In genomic region chr11:117585556-117585955, GRCm38 (mm10) we compare ENCODE assay signal across 22 mouse cellular contexts.
DNase-seq lines count a peak whose midpoint lies in the region; TF ChIP-seq lines count a peak whose summit lies in the region.
"Had no signal": no experiment of that assay in that cellular context is flagged by ENCODE, and none has a peak within 500 bp of the region (broad histone marks: within the 10 kb centered on the region; RNA-seq: fewer than 3 reads in every experiment).

No protein-coding gene starts in this region.

- no peaks in the 10 kb centered on the region; the same call in 1 of the 2 replicates for H3K36me3 ChIP-seq in ES-E14 (ENCODE audit: control insufficient read depth, insufficient read depth, low read length, poor library complexity, severe bottlenecking)
- H3K36me3 ChIP-seq in embryonic facial prominence, embryonic 10.5 days (replicated peaks) = no peaks in the 10 kb centered on the region
- H3K36me3 ChIP-seq: embryonic facial prominence, embryonic 13.5 days; embryonic facial prominence, embryonic 15.5 days; forebrain, embryonic 10.5 days; forebrain, embryonic 12.5 days had no signal

- no peak overlapping the region for H3K4me3 ChIP-seq in ES-E14 (ENCODE audit: insufficient read depth in 1 of 2, low read depth in 1 of 2, low read length in 2 of 2, poor library complexity in 1 of 2, severe bottlenecking in 1 of 2)
- H3K4me3 ChIP-seq in embryonic facial prominence, embryonic 10.5 days = no peak overlapping the region
- H3K4me3 ChIP-seq: embryonic facial prominence, embryonic 13.5 days; embryonic facial prominence, embryonic 15.5 days; erythroblast, embryonic 14.5 days; forebrain, embryonic 10.5 days; forebrain, embryonic 12.5 days had no signal

- no peak overlapping the region for H3K9ac ChIP-seq in ES-E14 (ENCODE audit: insufficient read depth, low read depth, low read length, poor library complexity, severe bottlenecking)
- H3K9ac ChIP-seq: embryonic facial prominence, embryonic 13.5 days; embryonic facial prominence, embryonic 15.5 days; forebrain, embryonic 12.5 days had no signal

- 88% methylated on average over 5 of the region's 5 CpGs for WGBS in embryonic facial prominence, embryonic 10.5 days

- H3K9me3 ChIP-seq in ES-E14 (ENCODE audit: control insufficient read depth, insufficient read depth, low read depth, low read length) = no peaks in the 10 kb centered on the region
- no peaks in the 10 kb centered on the region; the same call in 1 of the 2 replicates for H3K9me3 ChIP-seq in embryonic facial prominence, embryonic 10.5 days
- H3K9me3 ChIP-seq: embryonic facial prominence, embryonic 15.5 days; forebrain, embryonic 10.5 days; forebrain, embryonic 12.5 days had no signal

- H3K27ac ChIP-seq in ES-E14 (ENCODE audit: insufficient read depth, low read depth, low read length, poor library complexity, severe bottlenecking) = peak overlapping the region; percentile 79
- 0 out of 2 replicates have a peak overlapping the region, but pooled peaks have one; percentile 36 for H3K27ac ChIP-seq in embryonic facial prominence, embryonic 10.5 days (replicated peaks)
- H3K27ac ChIP-seq: embryonic facial prominence, embryonic 13.5 days; forebrain, embryonic 12.5 days had no signal

- H3K4me1 ChIP-seq in ES-E14 (ENCODE audit: control insufficient read depth in 2 of 2, insufficient read depth in 2 of 2, low read length in 2 of 2, poor library complexity in 1 of 2) = peaks cover 7 to 12% of the 10 kb centered on the region in 2 experiments
- peaks cover 35% of the 10 kb centered on the region for H3K4me1 ChIP-seq in embryonic facial prominence, embryonic 10.5 days

- no peaks in the 10 kb centered on the region for H3K27me3 ChIP-seq in embryonic facial prominence, embryonic 10.5 days (replicated peaks; ENCODE audit: low read depth, poor library complexity, severe bottlenecking)
- H3K27me3 ChIP-seq: embryonic facial prominence, embryonic 13.5 days; embryonic facial prominence, embryonic 15.5 days; forebrain, embryonic 12.5 days; Patski had no signal

- DNase-seq in ES-CJ7 (ENCODE audit: low read depth, low spot score) (peak; percentile 95), ES-E14 (ENCODE audit: low read depth, low spot score) (peak; percentile 78), WW6 (ENCODE audit: low read depth, low spot score) (peak; percentile 78)
- DNase-seq in embryonic facial prominence, embryonic 10.5 days (ENCODE audit: low spot score) = no peak
- DNase-seq in cerebellum, adult 9-10 months = no peak
- no peak for DNase-seq in spleen, postnatal 4 days (ENCODE audit: low spot score in 2 of 2)
- DNase-seq in adrenal gland, postnatal 25 days = no peak
- no peak for DNase-seq in Muller cell, postnatal 12 days (ENCODE audit: inconsistent ontology term)
- DNase-seq: adrenal gland, adult 2 months; adrenal gland, postnatal 10 days; adrenal gland, postnatal 36 days; cerebellum, adult 11-12 months; cerebellum, adult 2 months; cerebellum, adult 9-11 months; cerebellum, postnatal 14 days; cerebellum, postnatal 36 days had no signal

- in situ Hi-C loops in ES-E14 (cut with MboI; ENCODE audit: low sequenced_read_pairs in 2 of 2, unreplicated experiment in 2 of 2) = no loop called here

TF ChIP-seq in ES-E14, 5 proteins besides CTCF, POLR2A, EP300 and RAD21:
- TF ChIP-seq HCFC1 (IDR thresholded peaks at IDR 0.05; ENCODE audit: borderline replicate concordance, insufficient read depth, low read length) (no peak), CHD2 (IDR thresholded peaks at IDR 0.05; ENCODE audit: low read depth, low read length) (no peak), MAFK (IDR thresholded peaks at IDR 0.05; ENCODE audit: insufficient read depth, low read depth, low read length) (no peak), ZC3H11A (IDR thresholded peaks at IDR 0.05; ENCODE audit: borderline replicate concordance, low read depth, low read length) (no peak), ZNF384 (IDR thresholded peaks at IDR 0.05; ENCODE audit: low read depth, low read length) (no peak)

Comparison
In these comparisons a context has a peak if more than half of its experiments do, and no peak if none do; other contexts are left out.
1. DNase-seq: peak in ES-CJ7 (single experiment), ES-E14 (single experiment) and WW6 (single experiment); none in embryonic facial prominence, embryonic 10.5 days (single experiment), cerebellum, adult 9-10 months (single experiment), spleen, postnatal 4 days (0 of 2), adrenal gland, postnatal 25 days (single experiment) and Muller cell, postnatal 12 days (single experiment).